ENCODE assay signal across 28 mouse cellular contexts in genomic region chr14:75992371-75992770, GRCm38 (mm10). TPM values are rescaled to one million over a fixed set of nuclear protein-coding genes. Genes with fewer than 3 reads are reported as not detected.
"Had no signal": no experiment of that assay in that cellular context is flagged by ENCODE, and none has a peak within 500 bp of the region (broad histone marks: within the 10 kb centered on the region; RNA-seq: fewer than 3 reads in every experiment).

No protein-coding gene starts in this region.

- H3K4me3 ChIP-seq: heart, embryonic 10.5 days; heart, embryonic 12.5 days; hindbrain, embryonic 10.5 days; hindbrain, embryonic 12.5 days; intestine, embryonic 15.5 days; limb, embryonic 13.5 days; limb, embryonic 15.5 days; liver, embryonic 12.5 days had no signal

- H3K27ac ChIP-seq: heart, embryonic 10.5 days; hindbrain, embryonic 10.5 days; hindbrain, embryonic 12.5 days; hindbrain, embryonic 14.5 days; intestine, embryonic 15.5 days; limb, embryonic 13.5 days; limb, embryonic 15.5 days; liver, embryonic 12.5 days; liver, embryonic 14.5 days had no signal

- DNase-seq: gastrocnemius, postnatal 14 days; gastrocnemius, postnatal 36 days; heart, adult 18-20 months; heart, postnatal 10 days; heart, postnatal 4 days; kidney, adult 18-20 months; kidney, adult 8-10 months; kidney, postnatal 10 days; kidney, postnatal 25 days; kidney, postnatal 4 days; layer of hippocampus, adult 9-11 months; left cerebral cortex, postnatal 4 days had no signal

RNA-seq across cellular contexts. Expression of gene Kctd4, which starts 37.6 kb away (rescaled TPM):
- total RNA-seq: gastrocnemius, adult 18-20 months; gastrocnemius, adult 8-10 months; gastrocnemius, postnatal 14 days; gastrocnemius, postnatal 36 days; granulocyte monocyte progenitor cell, adult 5-6 weeks; heart, adult 18-20 months; heart, adult 8-10 months; heart, postnatal 10 days; heart, postnatal 25 days; heart, postnatal 4 days; liver, adult 2 months had no signal
